Mouse (Mus musculus): ENCODE measurements around the gene 9930104L06Rik. TPM values are rescaled to one million over a fixed set of nuclear protein-coding genes. Genes with fewer than 3 reads are reported as not detected.
"Not testable (repeated sequence)": the region's sequence is repeated elsewhere in the genome, so short reads cannot be mapped to it uniquely, and the experiment has no call there.

Gene 9930104L06Rik
- polyA plus RNA-seq, 1 experiment from 2014 or later: 4.3 TPM

- Histone ChIP-seq H3K4me1 (ENCODE audit: control insufficient read depth, insufficient read depth, low read length) (peaks cover 27% of the 10 kb centered on the region), H3K4me2 (no peak overlapping the region), H3K27ac (ENCODE audit: low read depth, low read length) (peak overlapping the region; percentile 94; the same call in 1 of the 2 replicates), H3K4me3 (ENCODE audit: low read depth, low read length) (no peak overlapping the region), H3K36me3 (ENCODE audit: control insufficient read depth, insufficient read depth, low read length) (no peaks in the 10 kb centered on the region), H3K9ac (ENCODE audit: low read length) (no peak overlapping the region), H3K27me3 (ENCODE audit: control insufficient read depth, insufficient read depth, low read length) (no peaks in the 10 kb centered on the region), H3K9me3 (ENCODE audit: control insufficient read depth, low read length) (no peaks in the 10 kb centered on the region; the same call in 1 of the 2 replicates)
- DNase-seq (ENCODE audit: low spot score, missing footprints): no peak
- 72% methylated on average over 4 of the region's 4 CpGs for WGBS
- ATAC-seq (ENCODE audit: low FRiP score): no peak
Observed at GRCm38 (mm10) chr4:124905417-124905816, 31.4 kb upstream of the 9930104L06Rik start.

GRCm38 (mm10) chr4:124905971-124906822 lies 30.7 kb upstream of the 9930104L06Rik start:
- 4% methylated on average over 21 of the region's 21 CpGs for WGBS
- Histone ChIP-seq H3K4me3 (ENCODE audit: low read depth, low read length) (peak overlapping the region; percentile 4; the same call in 1 of the 2 replicates), H3K9ac (ENCODE audit: low read length) (peak overlapping the region; percentile 51), H3K27me3 (ENCODE audit: control insufficient read depth, insufficient read depth, low read length) (no peaks in the 10 kb centered on the region), H3K36me3 (ENCODE audit: control insufficient read depth, insufficient read depth, low read length) (no peaks in the 10 kb centered on the region), H3K4me2 (peak overlapping the region; percentile 29), H3K9me3 (ENCODE audit: control insufficient read depth, low read length) (no peaks in the 10 kb centered on the region; the same call in 1 of the 2 replicates), H3K4me1 (ENCODE audit: control insufficient read depth, insufficient read depth, low read length) (peaks cover 27% of the 10 kb centered on the region), H3K27ac (ENCODE audit: low read depth, low read length) (peak overlapping the region; percentile 94)
- ATAC-seq (ENCODE audit: low FRiP score) (peak; percentile 92), DNase-seq (ENCODE audit: low spot score, missing footprints) (peak; percentile 96)

GRCm38 (mm10) chr4:124928102-124928501 lies 8.7 kb upstream of the 9930104L06Rik start:
- no peaks in the 10 kb centered on the region for H3K9me3 ChIP-seq (ENCODE audit: control insufficient read depth, low read length)
- H3K27ac ChIP-seq (ENCODE audit: low read depth, low read length): no peak overlapping the region
- no peaks in the 10 kb centered on the region for H3K4me1 ChIP-seq (ENCODE audit: control insufficient read depth, insufficient read depth, low read length)
- WGBS: 91% methylated on average over 5 of the region's 5 CpGs
- H3K36me3 ChIP-seq (ENCODE audit: control insufficient read depth, insufficient read depth, low read length): peaks cover 17% of the 10 kb centered on the region; the same call in 1 of the 2 replicates
- DNase-seq (ENCODE audit: low spot score, missing footprints): no peak
- no peak overlapping the region for H3K4me2 ChIP-seq
- H3K27me3 ChIP-seq (ENCODE audit: control insufficient read depth, insufficient read depth, low read length): no peaks in the 10 kb centered on the region
- no peak overlapping the region for H3K4me3 ChIP-seq (ENCODE audit: low read depth, low read length)
- no peak overlapping the region for H3K9ac ChIP-seq (ENCODE audit: low read length)
- no peak for ATAC-seq (ENCODE audit: low FRiP score)

GRCm38 (mm10) chr4:124939211-124939610 lies 2.4 kb downstream of the 9930104L06Rik start, which contains the start of gene Cdca8:
TSS of gene Cdca8 (minus strand) at chr4:124939311.
- WGBS: 89% methylated on average over 4 of the region's 4 CpGs
- H3K27me3 ChIP-seq (ENCODE audit: control insufficient read depth, insufficient read depth, low read length); ATAC-seq (ENCODE audit: low FRiP score); H3K4me2 ChIP-seq; H3K36me3 ChIP-seq (ENCODE audit: control insufficient read depth, insufficient read depth, low read length); H3K27ac ChIP-seq (ENCODE audit: low read depth, low read length); H3K9me3 ChIP-seq (ENCODE audit: control insufficient read depth, low read length); H3K9ac ChIP-seq (ENCODE audit: low read length); H3K4me3 ChIP-seq (ENCODE audit: low read depth, low read length): not testable (repeated sequence)
- H3K4me1 ChIP-seq (ENCODE audit: control insufficient read depth, insufficient read depth, low read length): peaks cover 20% of the 10 kb centered on the region
- peak; percentile 33 for DNase-seq (ENCODE audit: low spot score, missing footprints)

- Histone ChIP-seq H3K9me3 (ENCODE audit: control insufficient read depth, low read length) (no peaks in the 10 kb centered on the region), H3K9ac (ENCODE audit: low read length) (no peak overlapping the region), H3K4me1 (ENCODE audit: control insufficient read depth, insufficient read depth, low read length) (0 out of 2 replicates have a peak, but pooled peaks cover 2% of the 10 kb centered on the region), H3K27me3 (ENCODE audit: control insufficient read depth, insufficient read depth, low read length) (no peaks in the 10 kb centered on the region), H3K27ac (ENCODE audit: low read depth, low read length) (no peak overlapping the region), H3K36me3 (ENCODE audit: control insufficient read depth, insufficient read depth, low read length) (no peaks in the 10 kb centered on the region), H3K4me2 (no peak overlapping the region), H3K4me3 (ENCODE audit: low read depth, low read length) (no peak overlapping the region)
- peak; percentile 50; the same call in 1 of the 2 replicates for ATAC-seq (ENCODE audit: low FRiP score)
- DNase-seq (ENCODE audit: low spot score, missing footprints): peak; percentile 99
- WGBS: 7% methylated on average over 4 of the region's 4 CpGs
Observed at GRCm38 (mm10) chr4:124943022-124943421, 6.2 kb downstream of the 9930104L06Rik start.

- H3K4me2 ChIP-seq: no peak overlapping the region
- DNase-seq (ENCODE audit: low spot score, missing footprints) (peak; percentile 59), ATAC-seq (ENCODE audit: low FRiP score) (no peak)
- no peaks in the 10 kb centered on the region for H3K27me3 ChIP-seq (ENCODE audit: control insufficient read depth, insufficient read depth, low read length)
- no peak overlapping the region for H3K4me3 ChIP-seq (ENCODE audit: low read depth, low read length)
- H3K9ac ChIP-seq (ENCODE audit: low read length): no peak overlapping the region
- H3K9me3 ChIP-seq (ENCODE audit: control insufficient read depth, low read length): no peaks in the 10 kb centered on the region
- WGBS: 85% methylated on average over 5 of the region's 5 CpGs
- H3K36me3 ChIP-seq (ENCODE audit: control insufficient read depth, insufficient read depth, low read length): no peaks in the 10 kb centered on the region
- H3K4me1 ChIP-seq (ENCODE audit: control insufficient read depth, insufficient read depth, low read length): 0 out of 2 replicates have a peak, but pooled peaks cover 2% of the 10 kb centered on the region
- H3K27ac ChIP-seq (ENCODE audit: low read depth, low read length): no peak overlapping the region
Observed at GRCm38 (mm10) chr4:124943781-124944180, 6.9 kb downstream of the 9930104L06Rik start.

GRCm38 (mm10) chr4:124944961-124945360 lies 8.1 kb downstream of the 9930104L06Rik start:
- H3K9ac ChIP-seq (ENCODE audit: low read length): no peak overlapping the region
- no peak overlapping the region for H3K4me2 ChIP-seq
- no peak overlapping the region for H3K4me3 ChIP-seq (ENCODE audit: low read depth, low read length)
- no peaks in the 10 kb centered on the region for H3K9me3 ChIP-seq (ENCODE audit: control insufficient read depth, low read length)
- H3K36me3 ChIP-seq (ENCODE audit: control insufficient read depth, insufficient read depth, low read length): no peaks in the 10 kb centered on the region
- WGBS: 56% methylated on average over 2 of the region's 2 CpGs
- ATAC-seq (ENCODE audit: low FRiP score) (no peak), DNase-seq (ENCODE audit: low spot score, missing footprints) (no peak)
- no peak overlapping the region for H3K27ac ChIP-seq (ENCODE audit: low read depth, low read length)
- H3K4me1 ChIP-seq (ENCODE audit: control insufficient read depth, insufficient read depth, low read length): 0 out of 2 replicates have a peak, but pooled peaks cover 2% of the 10 kb centered on the region
- no peaks in the 10 kb centered on the region for H3K27me3 ChIP-seq (ENCODE audit: control insufficient read depth, insufficient read depth, low read length)

- H3K4me1 ChIP-seq (ENCODE audit: control insufficient read depth, insufficient read depth, low read length): no peaks in the 10 kb centered on the region
- H3K9me3 ChIP-seq (ENCODE audit: control insufficient read depth, low read length): no peaks in the 10 kb centered on the region
- 84% methylated on average over 3 of the region's 3 CpGs for WGBS
- no peaks in the 10 kb centered on the region for H3K27me3 ChIP-seq (ENCODE audit: control insufficient read depth, insufficient read depth, low read length)
- DNase-seq (ENCODE audit: low spot score, missing footprints) (peak; percentile 69), ATAC-seq (ENCODE audit: low FRiP score) (no peak)
- no peak overlapping the region for H3K27ac ChIP-seq (ENCODE audit: low read depth, low read length)
- no peaks in the 10 kb centered on the region for H3K36me3 ChIP-seq (ENCODE audit: control insufficient read depth, insufficient read depth, low read length)
- no peak overlapping the region for H3K9ac ChIP-seq (ENCODE audit: low read length)
- H3K4me2 ChIP-seq: no peak overlapping the region
- no peak overlapping the region for H3K4me3 ChIP-seq (ENCODE audit: low read depth, low read length)
Observed at GRCm38 (mm10) chr4:124949488-124949887, 12.6 kb downstream of the 9930104L06Rik start.
